Mouse (Mus musculus) liver, postnatal 0 days (tissue): ENCODE data around the gene Ndufb4. TPM values are rescaled to one million over a fixed set of nuclear protein-coding genes. Genes with fewer than 3 reads are reported as not detected.

Source experiments
- ATAC-seq: fragments of 200-750 bp; cut with Nextera tagmentation; 2 replicates; pipeline ENCODE4 v1.8.0; 2017; ENCODE audit warnings: mild to moderate bottlenecking, moderate library complexity
- DNase-seq: peaks from one replicate; pipeline ENCODE4 v3.0.0-alpha.2; 2016
- H3K27ac ChIP-seq: fragments of 300-500 bp; sonication (generic); 2 replicates; pipeline ENCODE4 v1.5.1; 2014; ENCODE audit warnings: antibody characterized with exemption, moderate library complexity, mild to moderate bottlenecking, low read depth
- H3K27me3 ChIP-seq: fragments of 300-500 bp; sonication (generic); 2 replicates; pipeline ENCODE4 v1.6.1; 2014; ENCODE audit warnings: low read length, control low read depth, mixed read lengths; ENCODE audit not compliant: insufficient read depth
- H3K36me3 ChIP-seq: fragments of 300-500 bp; sonication (generic); replicated peaks from 2 replicates; pipeline ENCODE4 v1.6.1; 2014; ENCODE audit warnings: mild to moderate bottlenecking, control low read depth, low read length, moderate library complexity, mixed read lengths; ENCODE audit not compliant: insufficient read depth
- H3K4me1 ChIP-seq: fragments of 300-500 bp; sonication (generic); 2 replicates; pipeline ENCODE4 v1.6.1; 2014; ENCODE audit warnings: antibody characterized with exemption, mild to moderate bottlenecking, control low read depth; ENCODE audit not compliant: insufficient read depth
- H3K4me2 ChIP-seq: fragments of 300-500 bp; sonication (generic); 2 replicates; pipeline ENCODE4 v1.6.1; 2014; ENCODE audit warnings: low read depth, mild to moderate bottlenecking, low read length, moderate library complexity, mixed read lengths
- H3K4me3 ChIP-seq: fragments of 300-500 bp; sonication (generic); 2 replicates; pipeline ENCODE4 v1.5.1; 2014; ENCODE audit warnings: low read depth, low read length
- H3K9ac ChIP-seq: fragments of 300-500 bp; sonication (generic); replicated peaks from 2 replicates; pipeline ENCODE4 v1.6.1; 2014; ENCODE audit warnings: mild to moderate bottlenecking, moderate library complexity
- H3K9me3 ChIP-seq: fragments of 300-500 bp; sonication (generic); 2 replicates; pipeline ENCODE4 v1.6.1; 2016; ENCODE audit warnings: mild to moderate bottlenecking, control low read depth, low read length, mixed read lengths
- CTCF ChIP-seq: sonication (generic); IDR thresholded peaks from 2 replicates; pipeline ENCODE4 v1.5.1; 2016; ENCODE audit warnings: antibody characterized with exemption, low read depth
- EP300 ChIP-seq: IDR thresholded peaks from 2 replicates; pipeline ENCODE4 v1.6.1; 2016; ENCODE audit warnings: antibody characterized with exemption, low read depth, mild to moderate bottlenecking
- WGBS: fragments of 180-500 bp; shearing (Covaris S2); extraction: QIAGEN DNeasy Blood & Tissue Kit; methylation state at CpG from one replicate; pipeline ENCODE4 v1.1.7; 2014; ENCODE audit not compliant: insufficient replicate concordance; 5-methylcytosine and 5-hydroxymethylcytosine counted together
- polyA plus RNA-seq: library from polyadenylated mRNA; unstranded; fragments of >200 nt; fragmentation: Nextera tagmentation; extraction: Ambion mirVana; gene quantifications from 2 replicates; pipeline ENCODE4 v1.2.1, GENCODE M21; 2015

Ndufb4 gene
- polyA plus RNA-seq, 1 experiment from 2014 or later, result 67.3 TPM

DNA sequence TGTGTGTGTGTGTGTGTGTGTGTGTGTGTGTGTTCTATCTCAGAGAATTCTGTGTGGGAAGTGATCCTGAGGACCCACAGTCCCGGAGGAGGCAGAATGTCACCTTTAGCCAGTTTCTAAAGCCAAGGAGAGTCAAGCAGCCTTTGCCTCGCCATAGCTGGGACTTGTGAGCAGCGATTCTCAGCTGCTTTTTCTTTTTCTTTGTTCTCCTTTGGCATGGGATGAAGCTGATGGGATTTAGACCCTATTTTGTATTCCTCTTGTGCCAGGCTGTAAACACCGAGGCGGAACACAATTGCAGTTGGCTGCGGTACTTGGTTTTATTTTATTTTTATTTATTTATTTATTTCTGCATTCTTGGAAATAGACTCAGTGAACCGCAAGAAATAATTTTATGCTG, 25.2 kb downstream of the Ndufb4 start:
- Histone ChIP-seq H3K9ac (no peak overlapping the region), H3K27me3 (no peaks in the 10 kb centered on the region), H3K36me3 (0 out of 2 replicates have a peak, but pooled peaks cover 7% of the 10 kb centered on the region), H3K9me3 (no peaks in the 10 kb centered on the region), H3K4me1 (no peaks in the 10 kb centered on the region), H3K4me3 (no peak overlapping the region), H3K27ac (no peak overlapping the region), H3K4me2 (no peak overlapping the region)
- DNase-seq (no peak), ATAC-seq (no peak)
- no peak for TF ChIP-seq EP300
- no peak for TF ChIP-seq CTCF
- 84% methylated on average over 7 of the region's 7 CpGs for WGBS

DNA sequence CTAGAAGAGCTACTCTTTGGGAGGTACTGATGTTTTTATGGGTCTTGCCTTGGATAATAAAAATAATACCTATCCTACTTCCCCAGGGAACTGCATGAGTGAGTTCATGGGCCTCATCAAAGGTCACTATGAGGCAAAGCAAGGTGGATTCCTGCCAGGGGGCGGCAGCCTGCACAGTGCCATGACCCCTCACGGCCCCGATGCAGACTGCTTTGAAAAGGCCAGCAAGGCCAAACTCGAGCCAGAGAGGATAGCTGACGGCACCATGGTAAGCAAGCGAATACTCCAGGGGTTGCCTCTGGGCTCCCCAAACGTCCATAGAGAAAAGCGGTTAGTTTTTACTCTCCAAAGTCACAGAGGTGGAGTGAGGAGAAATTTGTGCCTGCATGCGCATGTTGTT, 25.9 kb downstream of the Ndufb4 start:
- Histone ChIP-seq H3K36me3 (peaks cover 7% of the 10 kb centered on the region; the same call in 1 of the 2 replicates), H3K9me3 (no peaks in the 10 kb centered on the region), H3K27ac (no peak overlapping the region), H3K27me3 (no peaks in the 10 kb centered on the region), H3K4me2 (no peak overlapping the region), H3K4me1 (no peaks in the 10 kb centered on the region), H3K4me3 (no peak overlapping the region), H3K9ac (no peak overlapping the region)
- WGBS, result 73% methylated on average over 9 of the region's 9 CpGs
- no peak for ATAC-seq
- TF ChIP-seq EP300 (no peak), CTCF (no peak)
- DNase-seq, result no peak

DNA sequence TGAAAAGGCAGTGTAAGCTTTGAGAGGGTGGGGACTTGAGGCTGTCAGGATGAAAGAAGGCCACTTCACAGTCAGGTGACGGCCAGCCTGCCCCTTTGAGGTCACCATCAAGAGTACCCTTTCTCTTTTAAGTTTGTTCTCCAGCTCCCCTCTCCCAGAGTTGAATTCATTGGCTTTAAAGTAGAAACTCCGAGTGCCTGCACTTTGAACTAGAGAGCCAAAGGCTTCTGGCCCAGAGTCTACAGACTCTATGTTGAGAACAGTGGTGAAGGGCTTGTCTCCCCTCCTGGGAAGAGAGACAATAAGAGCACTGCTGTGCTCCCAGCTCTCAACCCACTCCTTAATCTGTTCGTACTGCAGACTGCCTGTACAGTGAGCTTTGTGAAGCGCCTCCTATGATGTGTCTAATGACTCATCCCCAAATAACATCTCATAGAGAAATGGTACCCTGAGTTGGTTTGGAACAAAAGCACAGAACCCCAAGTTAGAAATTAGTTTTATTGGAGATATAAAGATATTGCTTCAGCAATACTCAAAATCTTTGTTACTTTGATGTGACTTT, 27.8 kb downstream of the Ndufb4 start:
- TF ChIP-seq CTCF (no peak), EP300 (no peak)
- Histone ChIP-seq H3K36me3 (peaks cover 7% of the 10 kb centered on the region; the same call in 1 of the 2 replicates), H3K4me3 (no peak overlapping the region), H3K9ac (no peak overlapping the region), H3K9me3 (no peaks in the 10 kb centered on the region), H3K4me1 (no peaks in the 10 kb centered on the region), H3K4me2 (no peak overlapping the region), H3K27ac (no peak overlapping the region), H3K27me3 (no peaks in the 10 kb centered on the region)
- no peak for DNase-seq
- WGBS, result 66% methylated on average over 4 of the region's 4 CpGs
- ATAC-seq, result no peak

DNA sequence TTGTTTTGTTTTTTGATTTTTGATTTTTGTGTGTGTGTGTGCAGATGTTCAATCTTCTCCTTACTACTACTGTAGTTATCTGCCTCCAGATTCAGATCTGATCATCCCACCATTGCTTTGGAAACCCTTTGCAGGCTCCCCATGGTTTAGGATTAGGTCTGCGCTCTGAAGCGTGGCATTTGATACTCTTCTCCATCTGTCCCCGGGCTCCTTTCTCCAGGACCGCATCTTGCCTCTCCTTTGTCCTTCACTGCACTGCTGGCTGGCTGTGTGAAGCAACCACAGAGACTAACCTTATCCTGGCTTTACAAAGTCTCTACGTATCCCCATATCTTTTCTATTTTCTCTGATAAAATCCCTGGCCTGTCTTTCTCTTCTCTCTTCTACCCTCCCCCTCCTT, 31.3 kb downstream of the Ndufb4 start:
- H3K27ac ChIP-seq, result no peak overlapping the region
- H3K27me3 ChIP-seq, result no peaks in the 10 kb centered on the region
- TF ChIP-seq EP300, result no peak
- TF ChIP-seq CTCF, result no peak
- WGBS, result 64% methylated on average over 5 of the region's 5 CpGs
- no peak overlapping the region for H3K9ac ChIP-seq
- H3K9me3 ChIP-seq, result no peaks in the 10 kb centered on the region
- no peak overlapping the region for H3K4me2 ChIP-seq
- ATAC-seq, result no peak
- H3K36me3 ChIP-seq, result peaks cover 2% of the 10 kb centered on the region
- H3K4me3 ChIP-seq, result no peak overlapping the region
- H3K4me1 ChIP-seq, result no peaks in the 10 kb centered on the region
- DNase-seq, result no peak

DNA sequence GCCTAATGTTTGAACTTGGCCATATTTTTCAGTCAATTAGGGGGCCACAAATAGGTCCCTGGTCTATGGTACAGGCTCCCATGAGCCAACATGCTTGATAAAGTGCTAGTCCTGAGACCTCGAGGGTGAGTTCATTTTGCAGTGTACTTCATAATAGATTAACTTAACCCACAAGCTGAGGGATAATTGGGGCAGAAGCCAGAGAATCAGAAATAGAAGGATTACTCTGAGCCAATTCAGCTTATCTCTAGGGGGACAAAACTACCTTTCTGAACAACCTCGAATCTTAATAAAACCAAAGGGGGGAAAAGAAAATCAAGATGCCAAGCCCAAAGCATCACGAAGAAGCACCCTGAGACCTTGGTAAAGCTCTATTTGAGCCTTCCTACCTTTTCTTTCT, 31.9 kb downstream of the Ndufb4 start:
- Histone ChIP-seq H3K4me1 (no peaks in the 10 kb centered on the region), H3K27me3 (no peaks in the 10 kb centered on the region), H3K4me2 (no peak overlapping the region), H3K27ac (no peak overlapping the region), H3K9me3 (no peaks in the 10 kb centered on the region), H3K9ac (no peak overlapping the region), H3K36me3 (peaks cover 2% of the 10 kb centered on the region), H3K4me3 (no peak overlapping the region)
- DNase-seq, result no peak
- no peak for ATAC-seq
- WGBS, result 57% methylated on average over 3 of the region's 3 CpGs
- TF ChIP-seq EP300 (no peak), CTCF (no peak)

DNA sequence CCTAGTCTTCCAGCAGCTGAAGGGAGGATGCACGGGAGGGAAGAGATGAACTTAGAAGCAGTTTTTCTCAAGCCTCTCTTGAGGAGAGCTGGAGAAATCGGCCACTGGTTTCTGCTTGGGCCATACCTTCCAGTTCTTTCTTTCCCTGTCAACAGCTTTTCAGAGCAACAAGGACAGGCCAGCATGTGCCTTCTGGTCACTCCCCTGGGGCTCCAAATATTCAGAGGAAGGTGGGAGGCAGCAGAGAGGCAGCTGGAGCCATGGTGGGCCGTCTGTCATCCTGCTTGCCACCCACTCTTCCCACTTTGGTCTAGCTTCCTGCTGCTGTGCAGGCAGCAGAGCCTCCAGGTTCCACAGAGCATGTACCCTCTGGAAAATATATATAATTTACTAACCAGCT, 36.6 kb downstream of the Ndufb4 start:
- no peak overlapping the region for H3K4me3 ChIP-seq
- DNase-seq, result no peak
- H3K9ac ChIP-seq, result no peak overlapping the region
- no peak for ATAC-seq
- no peaks in the 10 kb centered on the region for H3K9me3 ChIP-seq
- no peak overlapping the region for H3K27ac ChIP-seq
- H3K36me3 ChIP-seq, result peaks cover 2% of the 10 kb centered on the region; the same call in 1 of the 2 replicates
- no peaks in the 10 kb centered on the region for H3K27me3 ChIP-seq
- H3K4me2 ChIP-seq, result no peak overlapping the region
- TF ChIP-seq CTCF, result no peak
- no peak for TF ChIP-seq EP300
- no peaks in the 10 kb centered on the region for H3K4me1 ChIP-seq
- WGBS, result 51% methylated on average over 3 of the region's 3 CpGs

DNA sequence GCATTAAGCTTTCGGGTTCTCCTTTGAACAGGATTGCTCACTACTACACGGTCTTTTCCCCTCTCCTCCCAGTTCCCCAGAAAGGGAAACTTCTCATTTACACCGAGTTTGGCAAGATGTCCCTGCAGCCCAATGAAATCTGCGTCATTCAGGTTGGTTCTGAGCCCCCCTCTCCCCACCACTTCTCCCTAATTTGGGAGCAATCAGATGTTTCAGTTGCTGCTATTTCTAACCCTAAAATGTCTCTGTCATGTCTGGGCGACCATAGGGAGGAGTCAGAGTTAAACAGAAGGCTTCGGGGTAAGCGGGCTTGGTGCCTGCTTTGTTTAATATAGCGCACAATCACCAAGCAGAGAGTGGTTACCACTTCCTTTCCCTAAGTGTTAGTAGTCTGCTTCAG, 38.1 kb downstream of the Ndufb4 start:
- ATAC-seq, result no peak
- 58% methylated on average over 8 of the region's 8 CpGs for WGBS
- H3K27ac ChIP-seq, result no peak overlapping the region
- TF ChIP-seq EP300, result no peak
- H3K4me1 ChIP-seq, result no peaks in the 10 kb centered on the region
- peaks cover 2% of the 10 kb centered on the region; the same call in 1 of the 2 replicates for H3K36me3 ChIP-seq
- no peak for DNase-seq
- H3K9me3 ChIP-seq, result no peaks in the 10 kb centered on the region
- H3K27me3 ChIP-seq, result no peaks in the 10 kb centered on the region
- no peak overlapping the region for H3K4me2 ChIP-seq
- H3K9ac ChIP-seq, result no peak overlapping the region
- no peak overlapping the region for H3K4me3 ChIP-seq
